Mouse (Mus musculus): ENCODE measurements around the gene Ccdc32. TPM values are rescaled to one million over a fixed set of nuclear protein-coding genes. Genes with fewer than 3 reads are reported as not detected.

The Ccdc32 gene
- total RNA-seq, 2 experiments from 2014 or later = 51.3 to 55.5 TPM

GRCm38 (mm10) chr2:119014989-119015388 lies 14.2 kb downstream of the Ccdc32 start:
- DNase-seq = no peak

GRCm38 (mm10) chr2:119009376-119009775 lies 19.8 kb downstream of the Ccdc32 start:
- DNase-seq = no peak

GRCm38 (mm10) chr2:119006886-119007285 lies 22.3 kb downstream of the Ccdc32 start:
- DNase-seq = no peak

GRCm38 (mm10) chr2:118999025-118999639 lies 30.1 kb downstream of the Ccdc32 start:
- no peak for DNase-seq

GRCm38 (mm10) chr2:118998115-118998866 lies 30.9 kb downstream of the Ccdc32 start:
- DNase-seq = no peak

GRCm38 (mm10) chr2:118996798-118997105 lies 32.4 kb downstream of the Ccdc32 start:
- DNase-seq = no peak

GRCm38 (mm10) chr2:118995919-118996797 lies 33.0 kb downstream of the Ccdc32 start:
- DNase-seq = no peak

- no peak for DNase-seq
These were observed 33.7 kb downstream of the Ccdc32 start for GRCm38 (mm10) chr2:118995490-118995889.

GRCm38 (mm10) chr2:118983812-118984211 lies 45.4 kb downstream of the Ccdc32 start:
- DNase-seq = no peak

GRCm38 (mm10) chr2:118980841-118981240 lies 48.4 kb downstream of the Ccdc32 start:
- no peak for DNase-seq

- no peak for DNase-seq
These were observed 51.1 kb downstream of the Ccdc32 start for GRCm38 (mm10) chr2:118978064-118978463.

GRCm38 (mm10) chr2:118976941-118977340 lies 52.3 kb downstream of the Ccdc32 start:
- DNase-seq = no peak

- DNase-seq = peak; percentile 84 to 87
These were observed 52.8 kb downstream of the Ccdc32 start for GRCm38 (mm10) chr2:118976282-118976929.

GRCm38 (mm10) chr2:118975855-118976254 lies 53.3 kb downstream of the Ccdc32 start:
- no peak for DNase-seq

GRCm38 (mm10) chr2:118972687-118973376 lies 56.4 kb downstream of the Ccdc32 start:
- peak; percentile 85 to 87 for DNase-seq

- DNase-seq = no peak
These were observed 57.1 kb downstream of the Ccdc32 start for GRCm38 (mm10) chr2:118972048-118972447.

- DNase-seq = no peak
These were observed 59.5 kb downstream of the Ccdc32 start for GRCm38 (mm10) chr2:118969585-118970147.
